Mouse (Mus musculus) mouse trophoblast stem cell (cell line): ENCODE measurements around the gene Cadps2.

Source experiments
- in situ Hi-C, 2 experiments: fragments of 300-500 bp; cut with MseI, MboI; formaldehyde crosslinking; loops; 2 replicates in 1 of 2; 3 replicates in 1 of 2; pipeline ENCODE4 v1.15.1; 2025

The Cadps2 gene

GRCm38 (mm10) chr6:23376327-23376726 lies 462.9 kb downstream of the Cadps2 start:
- in situ Hi-C loops = no loop called here

GRCm38 (mm10) chr6:23361842-23362451 lies 477.3 kb downstream of the Cadps2 start:
- in situ Hi-C loops = no loop called here

GRCm38 (mm10) chr6:23360596-23360995 lies 478.6 kb downstream of the Cadps2 start:
- in situ Hi-C loops = no loop called here

DNA sequence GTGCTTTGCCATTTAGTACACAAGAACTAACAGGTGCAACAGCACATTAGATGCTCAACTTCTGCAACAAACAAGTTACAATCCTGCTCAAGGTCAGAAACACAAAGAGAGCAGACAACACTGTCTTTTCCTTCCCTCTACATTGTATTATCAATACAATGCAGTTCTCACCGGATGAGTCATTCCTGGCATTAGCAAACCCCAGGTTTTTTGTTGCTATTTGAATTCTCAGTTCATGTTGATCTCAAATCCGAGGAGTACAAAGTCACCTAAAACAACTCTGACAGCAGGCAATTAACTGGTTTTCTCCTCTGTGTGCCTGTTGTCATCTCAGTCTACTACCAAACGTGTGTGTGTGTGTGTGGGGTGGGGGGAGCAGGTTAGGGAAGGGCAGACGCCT lies 483.1 kb downstream of the Cadps2 start:
- in situ Hi-C loops = no loop called here

GRCm38 (mm10) chr6:23353480-23353879 lies 485.7 kb downstream of the Cadps2 start:
- in situ Hi-C loops = no loop called here

- in situ Hi-C loops = no loop called here
Observed at GRCm38 (mm10) chr6:23337411-23338063, 501.7 kb downstream of the Cadps2 start.

GRCm38 (mm10) chr6:23314945-23315344 lies 524.3 kb downstream of the Cadps2 start:
- in situ Hi-C loops = no loop called here

- in situ Hi-C loops = no loop called here
Observed at GRCm38 (mm10) chr6:23314291-23314690, 524.9 kb downstream of the Cadps2 start.

DNA sequence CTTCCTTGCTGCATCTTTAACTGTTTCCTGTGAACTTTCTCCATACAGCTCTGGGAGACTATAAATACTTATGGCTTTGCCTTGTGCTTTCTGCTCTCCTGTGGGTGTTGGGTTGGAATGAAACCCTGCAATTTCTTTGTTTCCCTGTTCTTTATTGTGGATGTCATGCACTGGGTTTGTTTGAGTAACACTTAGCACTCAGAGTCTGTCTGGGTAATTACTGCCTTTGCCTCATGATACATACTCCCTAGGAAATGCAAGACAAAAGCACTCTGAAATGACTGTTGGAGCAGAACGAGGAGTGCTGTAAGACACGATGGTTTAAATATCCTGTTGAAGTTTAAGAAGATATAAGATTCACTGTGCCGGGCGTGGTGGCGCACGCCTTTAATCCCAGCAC lies 533.2 kb downstream of the Cadps2 start:
- in situ Hi-C loops = no loop called here

DNA sequence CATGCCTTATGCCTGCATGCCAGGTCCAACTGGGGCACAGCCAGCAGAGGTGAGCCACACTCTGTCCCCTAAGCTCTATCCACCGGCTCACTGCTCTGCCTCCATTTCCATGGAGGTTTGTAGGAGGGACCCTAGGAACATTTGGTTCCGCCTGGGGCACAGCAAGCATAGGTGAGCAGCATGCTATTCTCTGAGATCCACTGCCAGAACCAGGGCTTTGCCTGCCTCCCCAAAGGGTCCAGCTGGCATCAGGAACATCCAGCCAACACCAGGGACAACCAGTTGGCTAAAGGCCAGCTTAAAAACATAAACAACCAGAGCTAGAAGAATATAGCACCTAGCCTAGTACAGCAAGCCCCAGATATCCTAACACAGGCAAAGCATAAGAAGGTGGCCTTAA lies 540.6 kb downstream of the Cadps2 start:
- in situ Hi-C loops = no loop called here

DNA sequence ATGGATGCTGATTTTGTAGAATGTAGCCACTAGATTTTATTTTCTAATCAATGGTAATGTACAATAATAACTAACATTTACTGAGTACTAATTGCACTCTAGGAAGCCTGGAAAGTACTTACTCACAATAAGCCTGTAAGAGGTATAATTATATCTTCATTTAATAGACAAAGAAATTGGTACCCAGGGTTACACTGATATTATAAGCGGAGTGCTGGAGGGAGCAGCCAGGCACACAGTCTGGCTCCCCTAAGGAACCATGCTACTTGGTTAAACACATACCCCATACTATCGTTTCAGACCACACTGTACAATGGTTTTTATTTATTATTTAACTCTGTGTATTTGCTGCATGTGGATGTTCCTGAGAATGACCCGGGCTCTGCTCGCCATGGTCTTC lies 544.5 kb downstream of the Cadps2 start:
- in situ Hi-C loops = no loop called here

DNA sequence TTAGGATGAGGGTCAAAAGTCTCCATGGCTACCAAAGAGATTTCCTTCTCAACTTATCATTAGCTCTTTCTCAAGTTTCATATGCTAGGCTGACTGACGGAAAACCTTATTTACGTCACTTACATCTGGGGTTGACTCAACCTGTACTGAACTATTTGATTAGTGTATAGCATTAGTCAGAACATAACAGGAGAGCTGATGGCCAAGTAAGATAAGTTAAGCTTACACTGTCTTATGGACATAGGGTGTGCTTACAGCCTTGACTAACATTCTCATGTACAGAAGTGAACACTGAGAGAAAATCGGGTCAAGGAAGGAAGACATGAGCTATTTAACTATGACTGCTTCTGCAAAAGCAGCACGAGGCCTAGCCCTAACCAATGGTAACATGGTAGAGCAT lies 550.5 kb downstream of the Cadps2 start:
- in situ Hi-C loops = no loop called here

DNA sequence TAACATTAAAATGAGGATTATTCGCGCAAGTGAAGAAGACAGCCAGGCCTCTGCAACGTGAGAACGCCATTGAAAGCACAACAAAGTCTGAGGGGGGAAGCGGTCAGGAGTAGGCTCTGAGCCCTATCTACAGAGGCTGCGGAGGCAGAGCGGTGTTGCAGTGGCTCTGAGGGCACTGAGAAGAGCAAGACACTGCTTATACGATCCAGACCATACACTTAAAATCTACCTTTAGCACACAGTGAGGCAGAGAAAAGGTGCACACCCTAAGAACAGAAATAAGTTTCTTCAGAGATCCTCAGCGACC lies 557.8 kb downstream of the Cadps2 start:
- in situ Hi-C loops = no loop called here

DNA sequence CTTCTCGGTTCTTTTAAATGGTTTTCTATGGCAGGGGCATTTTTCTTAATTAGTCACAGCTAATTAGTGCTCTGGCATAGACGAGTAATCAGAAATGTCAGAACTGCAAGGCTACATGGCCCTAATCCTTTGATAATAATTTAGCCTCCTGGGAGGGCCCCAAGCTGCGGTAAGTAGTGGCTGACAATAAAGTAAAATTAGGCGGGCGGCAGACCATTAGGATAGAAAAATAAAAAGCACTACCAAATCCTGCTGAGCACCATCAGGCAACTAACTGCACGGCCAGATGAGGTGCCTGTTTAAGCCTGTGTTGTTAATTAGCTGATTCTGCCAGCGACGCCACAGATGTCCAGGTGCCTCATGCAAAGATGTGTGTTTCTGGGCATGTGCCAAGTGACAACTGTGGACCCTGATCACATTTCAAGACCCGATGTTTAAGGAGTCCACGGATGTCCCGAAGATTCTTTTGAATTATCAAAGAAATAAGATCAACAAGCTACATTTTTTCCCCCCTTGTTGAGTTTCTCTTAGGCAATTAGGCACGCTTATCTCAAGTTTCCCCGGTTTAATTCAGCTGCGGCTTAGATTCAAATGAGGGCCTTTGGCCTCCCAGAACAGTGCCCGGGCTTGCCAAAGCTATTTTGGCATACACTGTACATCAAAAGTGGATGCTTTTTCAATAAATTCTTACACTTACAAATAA lies 558.3 kb downstream of the Cadps2 start:
- in situ Hi-C loops = no loop called here

DNA sequence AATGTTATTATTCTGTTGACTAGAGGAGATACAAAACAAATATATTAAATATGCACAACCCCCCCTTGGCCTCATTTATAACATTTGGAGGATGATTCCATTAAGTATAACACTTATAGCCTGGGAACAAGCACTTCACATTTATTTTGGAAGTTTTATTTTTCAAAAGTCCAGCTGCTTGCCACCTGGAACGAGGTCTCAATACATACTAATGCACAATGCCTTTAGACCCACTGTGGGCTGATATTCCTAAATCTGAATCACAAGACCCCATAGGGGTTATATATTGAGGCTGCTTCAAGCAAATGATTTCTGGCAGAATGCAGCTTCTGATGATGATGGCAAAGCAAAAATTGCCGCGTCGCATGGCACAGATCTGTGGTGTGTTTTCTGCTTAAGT lies 565.7 kb downstream of the Cadps2 start:
- in situ Hi-C loops = no loop called here

DNA sequence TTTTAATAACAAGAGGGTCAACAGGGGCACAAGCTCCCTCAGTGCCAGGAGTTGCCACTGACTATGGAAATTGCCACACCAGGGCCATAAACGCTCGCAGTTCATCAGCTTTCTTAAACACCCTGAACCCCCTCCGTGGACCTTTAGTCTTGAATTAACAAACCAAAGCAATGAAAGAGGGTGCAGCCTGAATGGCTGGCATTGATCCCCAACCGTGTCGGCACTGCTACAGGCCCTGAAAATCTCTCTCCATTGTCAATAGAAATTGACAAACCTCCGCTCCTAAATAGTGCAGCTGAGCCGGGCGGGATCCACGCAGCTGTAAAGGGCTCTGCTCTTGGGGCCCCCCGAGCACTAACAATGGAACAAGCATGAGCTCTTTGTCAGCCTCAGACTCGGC lies 566.2 kb downstream of the Cadps2 start:
- in situ Hi-C loops = no loop called here

GRCm38 (mm10) chr6:23272542-23272941 lies 566.7 kb downstream of the Cadps2 start:
- in situ Hi-C loops = no loop called here

DNA sequence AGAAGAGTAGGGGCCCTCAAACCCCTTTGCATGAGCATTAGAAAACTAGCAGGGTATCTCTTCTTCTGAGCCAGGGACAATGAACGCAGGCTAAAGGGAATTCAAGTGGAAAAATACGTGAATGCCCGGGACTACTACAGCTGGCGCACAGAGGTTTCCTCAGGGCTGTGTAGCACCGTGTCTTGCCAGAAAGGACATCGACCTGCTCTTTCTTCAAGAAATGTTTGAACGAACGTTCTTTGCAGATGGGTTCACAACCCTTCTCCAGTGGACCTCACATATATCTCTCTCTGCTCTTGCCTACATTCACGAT lies 578.5 kb downstream of the Cadps2 start:
- in situ Hi-C loops = no loop called here

DNA sequence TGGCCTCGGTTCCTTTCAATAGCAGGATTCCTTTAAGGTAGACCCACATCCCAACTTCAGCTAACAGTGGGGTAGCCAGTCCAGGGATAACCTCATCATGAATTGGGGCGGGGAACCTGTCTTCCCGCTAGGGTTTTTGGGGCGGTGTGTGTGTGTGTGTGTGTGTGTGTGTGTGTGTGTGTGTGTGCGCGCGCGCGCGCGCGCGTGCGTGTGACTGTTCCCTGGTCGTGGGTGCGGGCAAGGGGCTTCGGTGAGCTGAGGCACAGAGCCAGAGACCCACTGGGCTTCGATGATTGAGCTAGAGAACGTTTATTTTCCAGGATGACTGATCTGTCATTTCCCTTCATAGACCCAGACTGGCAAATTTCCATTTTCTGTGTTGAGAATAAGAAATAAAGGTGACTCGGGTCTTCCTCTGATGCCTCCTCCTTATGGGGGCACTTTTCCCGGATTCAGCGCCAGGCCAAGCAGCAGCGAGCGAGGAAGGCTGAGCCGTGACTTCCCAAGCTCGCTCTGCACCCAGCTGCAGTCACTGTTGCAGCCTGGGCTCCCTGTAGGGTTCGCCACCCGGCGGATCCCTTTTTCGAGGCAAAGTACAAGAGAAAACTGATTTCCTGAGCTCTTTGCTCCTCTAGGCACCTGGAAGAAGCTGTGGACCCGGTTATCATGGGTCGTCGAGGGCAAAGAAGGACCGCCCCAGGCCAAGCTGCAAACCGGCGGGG lies 579.0 kb downstream of the Cadps2 start:
- in situ Hi-C loops = no loop called here

DNA sequence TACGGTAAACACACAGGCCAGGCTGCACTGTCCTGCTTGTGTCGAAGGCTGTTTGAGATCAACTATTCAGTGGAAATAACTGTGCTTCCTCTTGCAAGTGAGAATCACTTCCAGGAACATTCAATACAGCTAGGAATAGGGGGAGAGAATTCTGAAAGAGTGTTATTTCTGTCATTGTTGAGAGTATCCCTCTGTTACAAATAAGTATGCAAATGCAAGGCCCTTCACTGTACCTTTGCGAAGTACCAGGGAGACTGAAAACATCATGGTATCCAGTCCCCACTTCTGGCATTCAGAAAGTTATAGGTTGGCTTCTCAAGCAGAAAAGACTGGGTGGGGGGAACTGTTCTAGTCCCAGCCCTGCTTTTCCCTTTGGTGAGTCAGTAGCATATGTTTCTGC lies 581.2 kb downstream of the Cadps2 start:
- in situ Hi-C loops = no loop called here

DNA sequence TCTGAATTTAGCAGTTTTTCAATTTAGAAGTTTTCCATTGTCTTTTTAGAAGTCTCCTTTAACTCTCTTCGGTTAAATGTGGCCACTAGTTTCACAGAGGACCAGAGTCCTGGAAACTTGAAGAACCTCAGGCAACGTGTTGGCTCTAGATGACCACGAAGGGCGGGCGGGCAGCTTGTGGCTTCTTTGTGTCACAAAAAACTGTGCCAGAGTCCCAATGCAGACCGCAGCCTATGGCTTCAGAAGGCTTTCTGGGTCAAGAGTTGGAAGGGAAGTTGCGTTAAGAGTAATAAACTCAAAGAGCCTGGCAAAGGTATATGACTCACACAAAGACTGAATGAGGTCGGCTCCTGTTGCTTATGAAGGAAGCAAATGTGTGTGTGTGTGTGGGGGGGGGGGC lies 584.1 kb downstream of the Cadps2 start:
- in situ Hi-C loops = no loop called here

- in situ Hi-C loops = no loop called here
Observed at GRCm38 (mm10) chr6:23254644-23255043, 584.6 kb downstream of the Cadps2 start.
